Mouse (Mus musculus) liver, embryonic 12.5 days (tissue): Measurements from ENCODE around the gene Cdk15. TPM values are rescaled to one million over a fixed set of nuclear protein-coding genes. Genes with fewer than 3 reads are reported as not detected.

Experiments
- ATAC-seq: fragments of 200-750 bp; cut with Nextera tagmentation; 2 replicates; pipeline ENCODE4 v1.8.0; 2017; ENCODE audit warnings: moderate number of reproducible peaks, mild to moderate bottlenecking, moderate library complexity
- H3K27ac ChIP-seq: fragments of 300-500 bp; sonication (generic); 2 replicates; pipeline ENCODE4 v1.5.1; 2016; ENCODE audit warnings: mild to moderate bottlenecking
- H3K27me3 ChIP-seq: fragments of 300-500 bp; sonication (generic); replicated peaks from 2 replicates; pipeline ENCODE4 v1.6.1; 2016; ENCODE audit warnings: mild to moderate bottlenecking, moderate library complexity
- H3K36me3 ChIP-seq: fragments of 300-500 bp; sonication (generic); 2 replicates; pipeline ENCODE4 v1.6.1; 2016; ENCODE audit warnings: mild to moderate bottlenecking, moderate library complexity
- H3K4me1 ChIP-seq: fragments of 300-500 bp; sonication (generic); 2 replicates; pipeline ENCODE4 v1.6.1; 2016
- H3K4me2 ChIP-seq: fragments of 300-500 bp; sonication (generic); 2 replicates; pipeline ENCODE4 v1.6.1; 2016; ENCODE audit warnings: mild to moderate bottlenecking, moderate library complexity
- H3K4me3 ChIP-seq: fragments of 300-500 bp; sonication (generic); 2 replicates; pipeline ENCODE4 v1.5.1; 2016; ENCODE audit warnings: mild to moderate bottlenecking, moderate library complexity
- H3K9ac ChIP-seq: fragments of 300-500 bp; sonication (generic); 2 replicates; pipeline ENCODE4 v1.6.1; 2016; ENCODE audit warnings: mild to moderate bottlenecking, moderate library complexity
- H3K9me3 ChIP-seq: fragments of 300-500 bp; sonication (generic); replicated peaks from 2 replicates; pipeline ENCODE4 v1.6.1; 2016; ENCODE audit warnings: mild to moderate bottlenecking, moderate library complexity
- WGBS: fragments of 180-500 bp; shearing (Covaris S2); methylation state at CpG from one replicate; pipeline ENCODE4 v1.1.7; 2016; ENCODE audit not compliant: insufficient replicate concordance; 5-methylcytosine and 5-hydroxymethylcytosine counted together
- polyA plus RNA-seq: library from polyadenylated mRNA; unstranded; fragments of >200 nt; fragmentation: Nextera tagmentation; extraction: Ambion mirVana; gene quantifications from 2 replicates; pipeline ENCODE4 v1.2.1, GENCODE M21; 2016

Cdk15 gene
- polyA plus RNA-seq, 1 experiment from 2014 or later, result not detected

- peaks cover 24% of the 10 kb centered on the region for H3K4me1 ChIP-seq
- no peaks in the 10 kb centered on the region for H3K9me3 ChIP-seq
- no peaks in the 10 kb centered on the region for H3K27me3 ChIP-seq
- H3K4me3 ChIP-seq, result peak within 1 kb of the TSS; percentile 79
- H3K9ac ChIP-seq, result peak within 1 kb of the TSS; percentile 83
- ATAC-seq, result peak; percentile 93
- no peaks in the 10 kb centered on the region for H3K36me3 ChIP-seq
- peak within 1 kb of the TSS; percentile 80 for H3K27ac ChIP-seq
- peak within 1 kb of the TSS; percentile 89 for H3K4me2 ChIP-seq
- WGBS, result under 1% methylated on average over 58 of the region's 58 CpGs
Measured at GRCm38 (mm10) chr1:59236856-59237441, 19.8 kb upstream of the Cdk15 start, which contains the start of gene Als2. Gene Als2, minus strand, starts transcription at chr1:59237231.

GRCm38 (mm10) chr1:59237614-59238211, 19.0 kb upstream of the Cdk15 start:
- Histone ChIP-seq H3K9me3 (no peaks in the 10 kb centered on the region), H3K4me3 (peak overlapping the region; percentile 79), H3K4me1 (peaks cover 24% of the 10 kb centered on the region), H3K4me2 (peak overlapping the region; percentile 89), H3K36me3 (no peaks in the 10 kb centered on the region), H3K9ac (peak overlapping the region; percentile 83), H3K27ac (peak overlapping the region; percentile 76), H3K27me3 (no peaks in the 10 kb centered on the region)
- ATAC-seq, result peak; percentile 61
- WGBS, result under 1% methylated on average over 19 of the region's 19 CpGs

GRCm38 (mm10) chr1:59243770-59244169, 12.9 kb upstream of the Cdk15 start:
- H3K27ac ChIP-seq, result no peak overlapping the region
- 52% methylated on average over 2 of the region's 2 CpGs for WGBS
- no peak overlapping the region for H3K9ac ChIP-seq
- H3K4me3 ChIP-seq, result no peak overlapping the region
- no peaks in the 10 kb centered on the region for H3K27me3 ChIP-seq
- no peaks in the 10 kb centered on the region for H3K9me3 ChIP-seq
- no peak overlapping the region for H3K4me2 ChIP-seq
- peaks cover 5% of the 10 kb centered on the region; the same call in 1 of the 2 replicates for H3K4me1 ChIP-seq
- ATAC-seq, result no peak
- H3K36me3 ChIP-seq, result no peaks in the 10 kb centered on the region

GRCm38 (mm10) chr1:59247602-59248001, 9.1 kb upstream of the Cdk15 start:
- no peak overlapping the region for H3K4me3 ChIP-seq
- no peak overlapping the region for H3K27ac ChIP-seq
- H3K36me3 ChIP-seq, result no peaks in the 10 kb centered on the region
- no peak overlapping the region for H3K9ac ChIP-seq
- no peaks in the 10 kb centered on the region for H3K4me1 ChIP-seq
- ATAC-seq, result no peak
- no peaks in the 10 kb centered on the region for H3K9me3 ChIP-seq
- no peaks in the 10 kb centered on the region for H3K27me3 ChIP-seq
- no peak overlapping the region for H3K4me2 ChIP-seq
- WGBS, result 9% methylated on average over 9 of the region's 9 CpGs

- H3K4me2 ChIP-seq, result peak overlapping the region; percentile 50
- H3K27ac ChIP-seq, result no peak overlapping the region
- ATAC-seq, result no peak
- peaks cover 25% of the 10 kb centered on the region for H3K27me3 ChIP-seq
- WGBS, result 12% methylated on average over 4 of the region's 7 CpGs
- H3K4me3 ChIP-seq, result no peak overlapping the region
- H3K4me1 ChIP-seq, result 0 out of 2 replicates have a peak, but pooled peaks cover 9% of the 10 kb centered on the region
- H3K9me3 ChIP-seq, result no peaks in the 10 kb centered on the region
- H3K9ac ChIP-seq, result no peak overlapping the region
- H3K36me3 ChIP-seq, result no peaks in the 10 kb centered on the region
Measured at GRCm38 (mm10) chr1:59252762-59253161, 3.9 kb upstream of the Cdk15 start.

- Histone ChIP-seq H3K36me3 (no peaks in the 10 kb centered on the region), H3K4me1 (0 out of 2 replicates have a peak, but pooled peaks cover 9% of the 10 kb centered on the region), H3K27me3 (peaks cover 30% of the 10 kb centered on the region), H3K4me2 (peak overlapping the region; percentile 50), H3K9ac (no peak overlapping the region), H3K4me3 (peak overlapping the region; percentile 11; the same call in 1 of the 2 replicates), H3K27ac (no peak overlapping the region), H3K9me3 (no peaks in the 10 kb centered on the region)
- 13% methylated on average over 18 of the region's 18 CpGs for WGBS
- no peak for ATAC-seq
Measured at GRCm38 (mm10) chr1:59253301-59253909, 3.3 kb upstream of the Cdk15 start.

DNA sequence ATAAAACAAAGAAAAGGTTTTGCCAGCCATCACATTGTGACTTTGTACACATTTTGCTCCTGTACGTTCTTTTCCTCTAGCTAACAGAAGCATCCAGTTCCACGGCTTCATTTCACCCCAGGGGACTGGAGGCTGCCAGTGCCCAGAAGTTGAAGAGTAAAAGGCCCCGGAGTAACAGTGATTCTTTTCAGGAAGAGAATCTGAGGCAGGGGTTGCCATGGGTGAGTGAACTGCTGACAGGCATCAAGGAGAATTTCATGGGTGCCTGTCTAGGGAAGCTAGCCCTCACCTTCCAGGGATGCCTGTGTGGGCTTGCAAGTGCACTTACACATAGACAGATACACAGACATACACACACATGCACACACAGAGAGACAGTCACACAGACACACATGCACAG, 1.0 kb downstream of the Cdk15 start:
- no peaks in the 10 kb centered on the region for H3K36me3 ChIP-seq
- peaks cover 30% of the 10 kb centered on the region for H3K27me3 ChIP-seq
- H3K4me3 ChIP-seq, result no peak overlapping the region
- H3K4me1 ChIP-seq, result 0 out of 2 replicates have a peak, but pooled peaks cover 9% of the 10 kb centered on the region
- no peak overlapping the region for H3K9ac ChIP-seq
- 62% methylated on average over 3 of the region's 3 CpGs for WGBS
- H3K27ac ChIP-seq, result no peak overlapping the region
- no peaks in the 10 kb centered on the region for H3K9me3 ChIP-seq
- no peak for ATAC-seq
- H3K4me2 ChIP-seq, result no peak overlapping the region

GRCm38 (mm10) chr1:59268931-59269330, 12.2 kb downstream of the Cdk15 start:
- Histone ChIP-seq H3K27ac (no peak overlapping the region), H3K4me1 (peaks cover 6% of the 10 kb centered on the region; the same call in 1 of the 2 replicates), H3K9ac (no peak overlapping the region), H3K27me3 (no peaks in the 10 kb centered on the region), H3K4me3 (no peak overlapping the region), H3K9me3 (no peaks in the 10 kb centered on the region), H3K36me3 (no peaks in the 10 kb centered on the region), H3K4me2 (no peak overlapping the region)
- 30% methylated on average over 8 of the region's 8 CpGs for WGBS
- ATAC-seq, result no peak

DNA sequence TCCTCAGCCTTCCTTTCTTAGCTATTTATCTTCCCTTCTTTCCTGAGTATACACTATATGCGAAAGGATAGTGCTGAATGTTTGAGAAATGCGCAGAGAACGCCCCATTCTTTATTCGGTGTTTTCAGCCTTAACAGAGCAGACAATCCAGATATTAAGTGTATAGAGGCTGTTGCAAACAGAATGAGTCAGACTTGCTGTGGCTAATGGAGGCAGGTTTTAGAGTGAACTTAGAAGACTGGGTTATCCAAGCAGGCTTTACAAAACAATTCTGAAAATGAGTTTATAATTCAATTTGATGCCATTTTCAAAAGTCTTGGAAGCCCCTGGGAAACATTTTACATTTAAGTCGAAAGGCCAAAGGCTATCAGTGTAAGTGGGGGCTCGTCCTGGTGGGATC, 12.8 kb downstream of the Cdk15 start:
- Histone ChIP-seq H3K9ac (no peak overlapping the region), H3K4me3 (no peak overlapping the region), H3K4me2 (no peak overlapping the region), H3K27me3 (no peaks in the 10 kb centered on the region), H3K9me3 (no peaks in the 10 kb centered on the region), H3K36me3 (no peaks in the 10 kb centered on the region), H3K27ac (no peak overlapping the region), H3K4me1 (peaks cover 6% of the 10 kb centered on the region; the same call in 1 of the 2 replicates)
- 85% methylated on average over 6 of the region's 6 CpGs for WGBS
- no peak for ATAC-seq

DNA sequence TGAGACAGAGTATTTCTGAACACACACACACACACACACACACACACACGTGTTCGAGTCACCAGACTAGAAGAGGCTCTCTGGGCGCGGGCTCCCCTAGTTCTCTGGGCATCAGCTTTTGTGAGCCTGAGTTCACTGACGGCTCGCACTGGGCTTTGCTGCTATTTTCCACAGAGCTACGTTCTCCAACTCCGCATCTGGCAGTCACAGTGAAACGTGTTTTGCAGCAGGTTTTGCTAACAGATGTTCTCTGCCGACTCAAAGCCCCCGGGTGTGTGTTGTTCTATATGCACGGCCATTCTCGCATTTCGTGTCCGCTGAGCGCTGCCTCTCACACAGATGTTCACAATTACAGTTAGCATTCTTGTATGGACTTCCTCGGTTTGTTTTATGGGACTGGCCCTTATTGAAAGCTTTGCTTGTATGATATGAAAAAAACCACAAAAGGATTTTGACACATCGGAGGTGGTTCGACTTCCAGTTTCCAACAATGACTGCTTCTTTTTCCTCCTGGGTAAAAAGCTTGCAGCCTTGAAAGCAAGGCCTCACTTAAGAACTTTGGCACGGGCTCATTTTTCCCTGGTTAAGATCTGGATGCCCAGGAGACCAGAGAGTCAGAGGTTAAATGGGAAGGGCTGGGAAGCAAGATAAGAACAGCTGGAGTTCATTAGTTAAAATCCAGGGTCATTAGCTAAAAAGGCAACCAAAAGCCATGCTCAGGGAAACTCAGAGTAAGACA, 13.4 kb downstream of the Cdk15 start:
- H3K36me3 ChIP-seq, result no peaks in the 10 kb centered on the region
- H3K9me3 ChIP-seq, result no peaks in the 10 kb centered on the region
- no peak overlapping the region for H3K27ac ChIP-seq
- no peak for ATAC-seq
- WGBS, result 72% methylated on average over 20 of the region's 20 CpGs
- peaks cover 6% of the 10 kb centered on the region; the same call in 1 of the 2 replicates for H3K4me1 ChIP-seq
- H3K4me2 ChIP-seq, result no peak overlapping the region
- no peaks in the 10 kb centered on the region; the same call in 1 of the 2 replicates for H3K27me3 ChIP-seq
- no peak overlapping the region for H3K9ac ChIP-seq
- no peak overlapping the region for H3K4me3 ChIP-seq

DNA sequence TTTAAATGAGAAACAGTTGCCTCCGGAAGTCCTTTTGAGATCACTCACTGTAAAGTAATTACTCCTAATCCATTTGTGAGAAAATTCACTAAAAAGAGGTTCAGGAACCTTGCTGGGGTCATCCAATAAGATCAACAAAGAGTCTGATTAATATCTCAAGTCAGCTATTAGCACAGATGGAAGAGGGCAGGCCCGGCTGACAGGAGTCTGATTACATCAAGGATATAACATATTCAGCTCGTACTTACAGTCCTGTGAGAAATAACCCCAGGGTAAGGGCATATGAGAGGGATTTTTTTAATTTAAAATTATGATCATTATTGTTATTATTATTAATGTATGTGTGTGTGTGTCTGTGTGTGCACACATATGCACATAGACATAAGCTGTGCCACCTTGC, 15.5 kb downstream of the Cdk15 start:
- Histone ChIP-seq H3K4me3 (no peak overlapping the region), H3K4me2 (no peak overlapping the region), H3K36me3 (no peaks in the 10 kb centered on the region), H3K27ac (no peak overlapping the region), H3K9me3 (no peaks in the 10 kb centered on the region), H3K9ac (no peak overlapping the region), H3K4me1 (peaks cover 6% of the 10 kb centered on the region; the same call in 1 of the 2 replicates), H3K27me3 (no peaks in the 10 kb centered on the region; the same call in 1 of the 2 replicates)
- ATAC-seq, result no peak
- 60% methylated on average over 3 of the region's 3 CpGs for WGBS

GRCm38 (mm10) chr1:59285880-59286279, 29.2 kb downstream of the Cdk15 start:
- H3K4me2 ChIP-seq, result no peak overlapping the region
- no peaks in the 10 kb centered on the region for H3K36me3 ChIP-seq
- H3K9me3 ChIP-seq, result no peaks in the 10 kb centered on the region
- H3K9ac ChIP-seq, result no peak overlapping the region
- ATAC-seq, result no peak
- H3K27ac ChIP-seq, result no peak overlapping the region
- 66% methylated on average over 5 of the region's 5 CpGs for WGBS
- no peaks in the 10 kb centered on the region for H3K4me1 ChIP-seq
- no peaks in the 10 kb centered on the region for H3K27me3 ChIP-seq
- H3K4me3 ChIP-seq, result no peak overlapping the region
